Mouse (Mus musculus) heart, embryonic 16.5 days (tissue): ENCODE data around the gene Ccdc184. TPM values are rescaled to one million over a fixed set of nuclear protein-coding genes. Genes with fewer than 3 reads are reported as not detected.

ENCODE experiments used
- polyA plus RNA-seq: library from polyadenylated mRNA; unstranded; fragments of >200 nt; fragmentation: Nextera tagmentation; extraction: Ambion mirVana; gene quantifications from 2 replicates; pipeline ENCODE4 v1.2.1, GENCODE M21; 2015

The Ccdc184 gene
- polyA plus RNA-seq, 1 experiment from 2014 or later = 1.2 TPM

Other genes with a start within 250 kb of the Ccdc184 start
- gene Tmem106c, start 203.0 kb upstream of the Ccdc184 start, polyA plus RNA-seq = 37.7 and 38.0 TPM in 2 replicates
- gene Col2a1, start 162.5 kb upstream of the Ccdc184 start, polyA plus RNA-seq = 7.8 and 11.8 TPM in 2 replicates
- 145 and 157 TPM in 2 replicates for gene Pfkm, start 74.6 kb upstream of the Ccdc184 start, polyA plus RNA-seq
- 17.8 and 17.9 TPM in 2 replicates for gene Senp1, start 73.4 kb upstream of the Ccdc184 start, polyA plus RNA-seq
- 91.2 and 91.7 TPM in 2 replicates for gene Asb8, start 1.5 kb upstream of the Ccdc184 start, polyA plus RNA-seq
- gene Olfr288, start 28.4 kb downstream of the Ccdc184 start, polyA plus RNA-seq = not detected in 2 replicates
- not detected in 2 replicates for gene Gm44579, start 53.8 kb downstream of the Ccdc184 start, polyA plus RNA-seq
- gene Olfr287, start 53.9 kb downstream of the Ccdc184 start, polyA plus RNA-seq = not detected in 2 replicates
- gene Olfr286, start 67.3 kb downstream of the Ccdc184 start, polyA plus RNA-seq = not detected in 2 replicates
- gene H1fnt, start 90.1 kb downstream of the Ccdc184 start, polyA plus RNA-seq = not detected in 2 replicates
- gene Zfp641, start 129.0 kb downstream of the Ccdc184 start, polyA plus RNA-seq = 1.6 and 2.0 TPM in 2 replicates
- not detected in 2 replicates for gene Olfr285, start 150.2 kb downstream of the Ccdc184 start, polyA plus RNA-seq
- not detected in 2 replicates for gene Olfr284, start 173.8 kb downstream of the Ccdc184 start, polyA plus RNA-seq
- gene Olfr283, start 213.8 kb downstream of the Ccdc184 start, polyA plus RNA-seq = not detected in 2 replicates